Mouse (Mus musculus) midbrain, postnatal 0 days (tissue): ENCODE data around the gene Pygo1. TPM values are rescaled to one million over a fixed set of nuclear protein-coding genes. Genes with fewer than 3 reads are reported as not detected.

Source experiments
- ATAC-seq: fragments of 200-750 bp; cut with Nextera tagmentation; 2 replicates; pipeline ENCODE4 v1.8.0; 2017; ENCODE audit warnings: moderate number of reproducible peaks, mild to moderate bottlenecking, moderate TSS enrichment, moderate library complexity; ENCODE audit not compliant: low FRiP score
- DNase-seq: peaks from one replicate; pipeline ENCODE4 v3.0.0-alpha.2; 2015; ENCODE audit warnings: low spot score
- H3K27ac ChIP-seq: fragments of 300-500 bp; sonication (generic); 2 replicates; pipeline ENCODE4 v1.5.1; 2014; ENCODE audit warnings: low read depth, mild to moderate bottlenecking, low read length, mixed read lengths
- H3K27me3 ChIP-seq: fragments of 300-500 bp; sonication (generic); 2 replicates; pipeline ENCODE4 v1.6.1; 2014; ENCODE audit warnings: low read length, control low read depth, mixed read lengths; ENCODE audit not compliant: insufficient read depth
- H3K36me3 ChIP-seq: fragments of 300-500 bp; sonication (generic); 2 replicates; pipeline ENCODE4 v1.6.1; 2014; ENCODE audit warnings: low read length, control low read depth, mixed read lengths; ENCODE audit not compliant: insufficient read depth
- H3K4me1 ChIP-seq: fragments of 300-500 bp; sonication (generic); 2 replicates; pipeline ENCODE4 v1.6.1; 2014; ENCODE audit warnings: mild to moderate bottlenecking, control low read depth, antibody characterized with exemption, low read length, mixed read lengths; ENCODE audit not compliant: insufficient read depth
- H3K4me2 ChIP-seq: fragments of 300-500 bp; sonication (generic); 2 replicates; pipeline ENCODE4 v1.6.1; 2014; ENCODE audit warnings: low read depth, mild to moderate bottlenecking, low read length, mixed read lengths; ENCODE audit not compliant: poor library complexity, severe bottlenecking
- H3K4me3 ChIP-seq: fragments of 300-500 bp; sonication (generic); 2 replicates; pipeline ENCODE4 v1.5.1; 2014; ENCODE audit warnings: low read depth, mild to moderate bottlenecking, low read length, moderate library complexity
- H3K9ac ChIP-seq: fragments of 300-500 bp; sonication (generic); replicated peaks from 2 replicates; pipeline ENCODE4 v1.6.1; 2014; ENCODE audit warnings: mild to moderate bottlenecking, low read length, moderate library complexity, mixed read lengths; ENCODE audit not compliant: poor library complexity, severe bottlenecking
- H3K9me3 ChIP-seq: fragments of 300-500 bp; sonication (generic); 2 replicates; pipeline ENCODE4 v1.6.1; 2016; ENCODE audit warnings: low read length, control low read depth
- CTCF ChIP-seq: IDR thresholded peaks from 2 replicates; pipeline ENCODE4 v1.5.1; 2016; ENCODE audit warnings: antibody characterized with exemption, mild to moderate bottlenecking
- WGBS: fragments of 180-500 bp; shearing (Covaris S2); extraction: QIAGEN DNeasy Blood & Tissue Kit; methylation state at CpG from one replicate; pipeline ENCODE4 v1.1.7; 2014; 5-methylcytosine and 5-hydroxymethylcytosine counted together
- polyA plus RNA-seq: library from polyadenylated mRNA; unstranded; fragments of >200 nt; fragmentation: Nextera tagmentation; extraction: Ambion mirVana; gene quantifications from 2 replicates; pipeline ENCODE4 v1.2.1, GENCODE M21; 2015
- total RNA-seq: library from RNA; depleted of rRNA; stranded (reverse); fragments of >200 nt; gene quantifications from 2 replicates; pipeline ENCODE4 v1.2.3, GENCODE M21; 2014

Gene Pygo1
- total and polyA plus RNA-seq, 2 experiments from 2014 or later: 9.3 to 40.1 TPM

GRCm38 (mm10) chr9:72943424-72943823 is 18.0 kb downstream of the Pygo1 start:
- Histone ChIP-seq H3K9ac (no peak overlapping the region), H3K36me3 (peaks cover 11% of the 10 kb centered on the region), H3K27me3 (no peaks in the 10 kb centered on the region), H3K4me1 (no peaks in the 10 kb centered on the region), H3K27ac (no peak overlapping the region), H3K4me3 (no peak overlapping the region), H3K9me3 (no peaks in the 10 kb centered on the region), H3K4me2 (no peak overlapping the region)
- 62% methylated on average over 3 of the region's 3 CpGs for WGBS
- TF ChIP-seq CTCF: peak; percentile 49
- DNase-seq (no peak), ATAC-seq (no peak)

- 93% methylated on average over 13 of the region's 13 CpGs for WGBS
- no peak for TF ChIP-seq CTCF
- Histone ChIP-seq H3K9me3 (no peaks in the 10 kb centered on the region), H3K27me3 (no peaks in the 10 kb centered on the region), H3K4me3 (no peak overlapping the region), H3K9ac (no peak overlapping the region), H3K4me1 (no peaks in the 10 kb centered on the region), H3K27ac (no peak overlapping the region), H3K4me2 (no peak overlapping the region), H3K36me3 (peaks cover 11% of the 10 kb centered on the region)
- DNase-seq (no peak), ATAC-seq (no peak)
Observed at GRCm38 (mm10) chr9:72944286-72944685, 18.8 kb downstream of the Pygo1 start.

- no peak for DNase-seq
- ATAC-seq: no peak
Observed at GRCm38 (mm10) chr9:72947010-72947409, 21.6 kb downstream of the Pygo1 start.

GRCm38 (mm10) chr9:72949572-72949971 is 24.1 kb downstream of the Pygo1 start:
- Histone ChIP-seq H3K4me3 (no peak overlapping the region), H3K4me1 (no peaks in the 10 kb centered on the region), H3K36me3 (peaks cover 11% of the 10 kb centered on the region), H3K4me2 (no peak overlapping the region), H3K27me3 (no peaks in the 10 kb centered on the region), H3K27ac (no peak overlapping the region), H3K9ac (no peak overlapping the region), H3K9me3 (no peaks in the 10 kb centered on the region)
- no peak for DNase-seq
- WGBS: 84% methylated on average over 7 of the region's 7 CpGs
- TF ChIP-seq CTCF: no peak
- no peak for ATAC-seq

More at GRCm38 (mm10) chr9:72947010-72947409, 21.6 kb downstream of the Pygo1 start:
- Histone ChIP-seq H3K4me2 (no peak overlapping the region), H3K27me3 (no peaks in the 10 kb centered on the region), H3K27ac (no peak overlapping the region), H3K9ac (no peak overlapping the region), H3K9me3 (no peaks in the 10 kb centered on the region), H3K36me3 (peaks cover 11% of the 10 kb centered on the region), H3K4me3 (no peak overlapping the region), H3K4me1 (no peaks in the 10 kb centered on the region)
- 93% methylated on average over 1 of the region's 1 CpGs for WGBS
- peak; percentile 38 for TF ChIP-seq CTCF

GRCm38 (mm10) chr9:72954746-72955145 is 29.3 kb downstream of the Pygo1 start:
- Histone ChIP-seq H3K27me3 (no peaks in the 10 kb centered on the region), H3K4me3 (no peak overlapping the region), H3K4me1 (no peaks in the 10 kb centered on the region), H3K36me3 (no peaks in the 10 kb centered on the region), H3K27ac (no peak overlapping the region), H3K9ac (no peak overlapping the region), H3K9me3 (no peaks in the 10 kb centered on the region), H3K4me2 (no peak overlapping the region)
- ATAC-seq (no peak), DNase-seq (no peak)
- WGBS: 46% methylated on average over 2 of the region's 2 CpGs
- TF ChIP-seq CTCF: peak; percentile 52

GRCm38 (mm10) chr9:72955546-72955945 is 30.1 kb downstream of the Pygo1 start:
- Histone ChIP-seq H3K27ac (no peak overlapping the region), H3K4me1 (no peaks in the 10 kb centered on the region), H3K9me3 (no peaks in the 10 kb centered on the region), H3K4me3 (no peak overlapping the region), H3K4me2 (no peak overlapping the region), H3K36me3 (no peaks in the 10 kb centered on the region), H3K27me3 (no peaks in the 10 kb centered on the region), H3K9ac (no peak overlapping the region)
- 16% methylated on average over 1 of the region's 1 CpGs for WGBS
- DNase-seq (peak; percentile 43), ATAC-seq (no peak)
- peak; percentile 83 for TF ChIP-seq CTCF
